Mouse (Mus musculus) heart, postnatal 36 days (tissue): ENCODE data around the gene Gm4985. TPM values are rescaled to one million over a fixed set of nuclear protein-coding genes. Genes with fewer than 3 reads are reported as not detected.
"Not testable (repeated sequence)": the region's sequence is repeated elsewhere in the genome, so short reads cannot be mapped to it uniquely, and the experiment has no call there.

Experiments
- DNase-seq, 2 experiments: peaks; one replicate each; pipeline ENCODE4 v3.0.0; 2021 to 2022
- intact Hi-C: fragments of 180-260 bp; cut with DNase I; formaldehyde crosslinking; loops from one replicate; pipeline ENCODE4 v1.15.1; 2025
- microRNA-seq, 2 experiments: library from miRNA; unstranded; fragments of <30 nt; microRNA quantifications; one replicate each; pipeline ENCODE4 v1.2.0; 2021; ENCODE audit warnings: borderline number of aligned reads in 2 of 2
- total RNA-seq, 2 experiments: library from RNA; stranded (reverse); gene quantifications; 2 replicates each; pipeline ENCODE4 v1.2.3; 2021

The Gm4985 gene
- not detected for total RNA-seq

DNA sequence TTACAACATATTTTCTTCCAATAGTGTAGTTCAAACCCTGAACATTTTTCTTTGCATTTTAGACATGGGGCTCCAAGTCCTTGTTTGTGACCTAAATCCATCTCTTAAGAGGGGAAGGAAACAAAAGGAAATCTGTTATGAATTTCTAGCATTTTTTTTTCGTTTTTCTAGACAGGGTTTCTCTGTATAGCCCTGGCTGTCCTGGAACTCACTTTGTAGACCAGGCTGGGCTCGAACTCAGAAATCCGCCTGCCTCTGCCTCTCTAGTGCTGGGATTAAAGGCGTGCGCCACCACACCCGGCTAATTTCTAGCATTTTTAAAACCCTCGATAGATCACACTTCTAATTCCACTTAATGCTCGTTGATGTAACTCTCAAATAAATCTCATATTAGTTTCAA, at the start of gene Gm4985:
Gene Gm4985, minus strand, starts transcription at position 101 of the 400 bp plus-strand sequence.
- intact Hi-C loops, DNase-seq: not testable (repeated sequence)

- no peak for DNase-seq
- intact Hi-C loops: no loop called here
Measured at GRCm38 (mm10) chrX:23954161-23954560, 4.6 kb downstream of the Gm4985 start.

Small RNA genes lying within 50 kb of the gene (microRNA-seq; reads per million reads assigned to microRNA genes)
- gene Gm25299: 0 reads per million in 2 experiments

Other genes with a start within 250 kb of the Gm4985 start
- not detected for gene Gm4907, start 76.4 kb downstream of the Gm4985 start, total RNA-seq